Mouse (Mus musculus) MEL (cell line): ENCODE measurements around the gene Lcn9.

Experiments
- CTCF ChIP-seq, 3 experiments: IDR thresholded peaks in 2 of 3; conservative IDR thresholded peaks in 1 of 3; 2 replicates each; pipeline ENCODE4 v1.5.1; 2011 to 2012; ENCODE audit warnings: low read length in 3 of 3, low read depth in 2 of 3, mild to moderate bottlenecking in 2 of 3, improper control_type of control experiment in 1 of 3, inconsistent platforms in 1 of 3, mixed read lengths in 1 of 3, moderate library complexity in 1 of 3; ENCODE audit not compliant: control insufficient read depth in 1 of 3, insufficient read depth in 1 of 3, poor library complexity in 1 of 3, severe bottlenecking in 1 of 3
- HCFC1 ChIP-seq: IDR thresholded peaks from 2 replicates; pipeline ENCODE4 v1.6.1; 2012; ENCODE audit warnings: low read depth, mild to moderate bottlenecking, inconsistent platforms, low read length, improper control_type of control experiment, moderate library complexity
- POLR2A ChIP-seq, 2 experiments: IDR thresholded peaks; 2 replicates each; pipeline ENCODE4 v1.6.1; 2011 to 2012; ENCODE audit warnings: low read length in 2 of 2, mild to moderate bottlenecking in 2 of 2, control low read depth in 1 of 2, improper control_type of control experiment in 1 of 2, low read depth in 1 of 2, moderate library complexity in 1 of 2; ENCODE audit not compliant: control insufficient read depth in 1 of 2, insufficient read depth in 1 of 2, poor library complexity in 1 of 2

GRCm38 (mm10) chr2:25863337-25864131 is 40.6 kb downstream of the Lcn9 start, which contains the start of gene Kcnt1:
- TF ChIP-seq CTCF (IDR thresholded peaks at IDR 0.05 in 2 of 3, conservative IDR thresholded peaks at IDR 0.05 in 1 of 3; ENCODE audit: control insufficient read depth in 1 of 3, insufficient read depth in 1 of 3, low read depth in 2 of 3, low read length in 3 of 3, poor library complexity in 1 of 3, severe bottlenecking in 1 of 3) (no peak), HCFC1 (no peak), POLR2A (IDR thresholded peaks at IDR 0.05; ENCODE audit: control insufficient read depth in 1 of 2, insufficient read depth in 1 of 2, low read depth in 1 of 2, low read length in 2 of 2, poor library complexity in 1 of 2) (no peak)
